Mouse (Mus musculus) neutrophil, adult 5-6 weeks (primary cell): ENCODE results near the gene Chaf1a. TPM values are rescaled to one million over a fixed set of nuclear protein-coding genes. Genes with fewer than 3 reads are reported as not detected.
A peak's percentile ranks its signal among the peaks of the same experiment; 100 is the strongest.
"Not testable (repeated sequence)": the region's sequence is repeated elsewhere in the genome, so short reads cannot be mapped to it uniquely, and the experiment has no call there.

ENCODE experiments used
- ATAC-seq: fragments of 151-379, 151-347 bp; 2 replicates; pipeline ENCODE4 v1.8.0; 2017; ENCODE audit warnings: mild to moderate bottlenecking, moderate TSS enrichment; ENCODE audit not compliant: insufficient number of reproducible peaks, poor library complexity, low FRiP score, severe bottlenecking; ENCODE audit errors: extremely low read depth
- total RNA-seq: library from RNA; stranded (forward); fragments of 200-1000 nt; gene quantifications from 2 replicates; pipeline ENCODE4 v1.2.3, GENCODE M21; 2017

Gene Chaf1a
- total RNA-seq, 1 experiment from 2014 or later = 1.4 TPM

- peak; percentile 19; the same call in 1 of the 2 replicates for ATAC-seq
Measured at GRCm38 (mm10) chr17:56074097-56074826, 34.0 kb downstream of the Chaf1a start.

DNA sequence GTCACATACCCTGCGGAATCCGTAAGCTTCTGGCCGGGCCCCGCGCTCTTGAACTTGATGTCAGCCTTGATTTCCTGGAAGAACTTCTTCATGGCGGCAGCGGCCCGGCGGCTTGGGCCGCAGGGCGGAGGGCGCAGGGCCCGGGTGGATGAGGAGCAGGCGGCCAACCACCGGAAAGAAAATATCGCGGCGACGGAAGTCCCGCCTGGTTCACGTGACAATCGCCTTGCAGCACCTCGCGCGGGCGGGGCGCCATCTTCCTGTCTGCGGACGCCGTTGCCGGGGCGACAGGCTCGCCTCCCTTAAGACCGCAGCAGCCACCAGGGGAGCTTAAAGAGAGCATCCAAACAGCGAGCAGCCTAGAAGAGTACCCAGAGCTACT is 34.6 kb downstream of the Chaf1a start, which contains the start of gene Ubxn6:
Ubxn6 (minus strand) TSS at position 202 of the 382 bp plus-strand sequence.
- ATAC-seq = peak; percentile 49

DNA sequence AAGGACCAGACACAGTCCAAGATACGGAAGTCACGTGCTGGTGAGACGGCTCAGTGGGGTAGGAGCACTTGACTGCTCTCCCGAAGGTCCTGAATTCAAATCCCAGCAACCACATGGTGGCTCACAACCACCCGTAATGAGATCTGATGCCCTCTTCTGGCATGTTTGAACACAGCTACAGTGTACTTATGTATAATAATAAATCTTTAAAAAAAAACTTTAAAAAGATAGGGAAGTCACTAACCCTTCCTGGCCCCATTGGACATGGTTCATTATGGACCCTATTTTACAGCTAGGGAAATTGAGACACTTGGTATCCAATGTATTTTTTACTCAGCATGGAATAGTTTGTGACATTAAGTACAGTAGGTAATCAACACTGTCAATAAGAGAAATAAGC is 37.3 kb downstream of the Chaf1a start:
- no peak for ATAC-seq

GRCm38 (mm10) chr17:56078361-56078760 is 38.1 kb downstream of the Chaf1a start:
- ATAC-seq = not testable (repeated sequence)

GRCm38 (mm10) chr17:56078880-56079795 is 38.9 kb downstream of the Chaf1a start, which contains the start of gene Hdgfl2:
Gene Hdgfl2 (plus strand): TSS chr17:56079634.
- ATAC-seq = peak; percentile 75

DNA sequence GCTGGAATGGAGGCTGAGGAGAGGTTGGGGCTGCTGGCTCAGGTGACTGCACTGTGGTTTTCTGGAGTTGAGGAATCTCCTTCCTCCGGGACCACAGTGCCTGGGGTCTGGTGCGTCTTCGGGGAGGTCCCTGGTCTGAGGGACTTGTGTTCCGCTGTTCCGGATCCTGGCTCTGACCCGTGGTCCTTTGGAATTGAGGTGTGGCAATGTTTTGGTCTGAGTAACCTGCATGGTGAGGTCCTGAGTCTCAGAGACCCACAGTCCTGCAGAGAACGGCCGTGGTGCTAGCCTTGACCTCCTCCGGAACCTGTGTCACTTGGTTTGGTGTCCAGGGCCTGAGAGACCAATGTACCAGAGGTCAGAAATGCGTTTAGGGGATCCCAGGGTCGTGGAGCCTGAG is 39.7 kb downstream of the Chaf1a start:
- no peak for ATAC-seq

DNA sequence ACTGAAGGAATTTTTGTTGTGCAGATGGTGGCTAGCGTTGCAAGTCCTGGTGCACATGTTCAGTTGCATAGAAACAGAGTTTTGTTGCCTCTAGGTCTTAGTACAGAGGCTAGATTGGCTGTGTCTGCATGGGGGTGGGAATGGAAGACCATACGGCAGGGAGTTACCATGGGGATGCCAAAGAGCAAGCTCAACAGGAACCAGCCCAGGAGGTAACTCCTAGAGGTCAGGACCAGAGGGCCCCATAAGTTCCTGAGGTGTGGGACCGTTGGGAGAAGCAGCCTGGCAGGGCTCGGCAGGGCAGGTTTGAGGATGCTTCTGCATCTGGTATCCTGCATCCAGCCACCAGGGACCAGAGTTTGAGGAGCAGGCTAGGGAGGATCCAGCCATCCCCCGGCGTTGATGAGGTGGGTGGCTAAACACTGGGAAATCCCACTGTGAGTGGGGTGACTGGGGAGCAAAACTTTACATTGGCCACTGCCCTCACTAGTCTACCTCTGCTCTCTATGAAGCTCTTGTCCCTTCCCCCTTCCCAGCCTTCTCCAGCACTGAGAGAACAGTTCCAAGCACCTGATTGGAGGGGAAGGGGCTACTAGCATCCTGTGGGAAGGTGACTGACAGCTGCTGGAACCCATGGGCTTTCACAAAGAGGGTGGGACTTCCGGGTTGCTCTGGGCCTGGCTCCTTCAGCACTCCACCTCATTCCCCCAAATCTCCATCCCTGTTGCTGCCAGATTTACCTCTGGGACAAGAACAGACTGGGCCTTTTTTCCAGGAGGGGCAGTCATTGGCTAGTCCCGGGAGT is 40.7 kb downstream of the Chaf1a start:
- ATAC-seq = no peak

- no peak for ATAC-seq
Measured at GRCm38 (mm10) chr17:56092312-56092711, 52.1 kb downstream of the Chaf1a start.

DNA sequence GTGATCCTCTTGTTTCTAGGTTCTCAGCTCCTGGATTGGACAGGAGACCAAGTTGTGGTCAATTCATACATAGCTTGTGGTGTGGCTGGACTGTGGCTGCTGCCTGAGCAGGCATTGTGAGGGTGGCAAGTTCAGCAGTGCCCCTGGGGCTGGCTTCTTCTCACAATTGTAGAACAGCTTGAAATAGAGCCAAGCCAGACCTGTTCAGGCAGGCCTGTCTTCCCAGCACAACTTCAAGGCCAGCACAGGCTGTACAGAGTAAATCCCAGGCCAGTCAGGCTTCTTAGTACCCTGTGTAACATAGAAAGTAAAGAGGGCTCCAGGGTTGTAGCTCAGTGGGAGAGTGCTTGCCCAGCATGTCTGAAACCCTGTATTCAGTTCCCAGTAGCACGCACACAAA is 52.6 kb downstream of the Chaf1a start:
- ATAC-seq = no peak

- ATAC-seq = no peak
Measured at GRCm38 (mm10) chr17:56096883-56097282, 56.6 kb downstream of the Chaf1a start.

GRCm38 (mm10) chr17:56098180-56098579 is 57.9 kb downstream of the Chaf1a start:
- ATAC-seq = no peak

- ATAC-seq = no peak
Measured at GRCm38 (mm10) chr17:56098711-56099572, 58.7 kb downstream of the Chaf1a start.

GRCm38 (mm10) chr17:56100811-56101210 is 60.6 kb downstream of the Chaf1a start:
- no peak for ATAC-seq

- ATAC-seq = no peak
Measured at GRCm38 (mm10) chr17:56102158-56102557, 61.9 kb downstream of the Chaf1a start.

DNA sequence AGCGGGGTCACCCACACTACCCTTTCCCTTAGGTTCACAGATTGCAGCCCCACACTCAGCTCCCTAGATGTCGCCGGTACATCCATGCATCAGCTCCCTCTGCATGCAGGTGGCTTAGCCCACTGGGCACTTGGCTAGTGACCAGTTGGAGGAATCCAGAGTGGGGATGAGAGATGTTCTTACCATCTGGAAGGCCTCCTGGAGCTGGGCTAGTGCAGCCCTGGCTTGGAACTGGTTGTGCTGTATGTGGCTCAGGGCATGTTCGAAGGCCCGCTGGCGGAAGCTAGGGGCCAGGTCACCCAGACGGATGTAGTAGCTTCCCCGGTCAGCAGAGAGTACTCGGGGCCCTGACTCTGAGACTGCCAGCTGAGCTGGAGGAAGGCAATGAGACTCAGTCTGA is 62.7 kb downstream of the Chaf1a start:
- no peak for ATAC-seq

DNA sequence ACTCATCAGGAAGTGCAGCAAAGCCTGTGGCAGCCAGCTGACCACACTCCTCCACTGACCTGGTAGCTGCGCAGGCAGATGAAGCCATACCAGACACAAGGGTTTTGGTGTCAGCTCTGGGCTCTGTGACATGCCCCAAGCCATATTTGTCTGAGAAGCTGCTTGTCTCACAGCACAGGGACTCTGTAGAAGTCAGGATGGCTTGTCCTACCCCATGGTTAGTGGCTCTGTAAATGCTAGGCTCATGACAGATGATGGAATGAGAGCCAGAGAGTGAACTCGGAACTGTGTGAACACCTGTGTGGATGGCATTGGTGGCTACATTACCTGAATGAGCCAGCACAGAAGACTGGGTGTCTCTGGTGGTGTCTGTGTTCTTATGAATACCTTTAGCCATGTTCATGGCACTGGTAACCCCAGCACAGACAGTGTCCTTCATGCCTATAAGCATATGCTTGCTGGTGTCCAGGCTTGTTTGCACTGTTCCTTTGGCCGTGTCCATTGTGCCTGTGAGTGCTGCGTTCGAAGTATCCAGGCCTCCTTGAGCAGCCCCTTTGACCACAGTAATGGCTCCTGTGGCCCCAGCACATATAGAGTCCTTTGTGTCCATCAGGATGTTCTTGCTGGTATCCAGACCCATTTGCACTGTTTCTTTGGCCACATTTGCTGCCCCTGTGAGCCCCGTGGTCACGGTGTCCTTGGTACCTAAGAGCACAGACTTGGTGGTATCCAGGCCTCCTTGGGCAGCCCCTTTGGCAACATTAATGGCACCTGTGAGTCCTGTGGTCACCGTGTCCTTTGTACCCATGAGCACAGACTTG is 63.4 kb downstream of the Chaf1a start:
- ATAC-seq = no peak

DNA sequence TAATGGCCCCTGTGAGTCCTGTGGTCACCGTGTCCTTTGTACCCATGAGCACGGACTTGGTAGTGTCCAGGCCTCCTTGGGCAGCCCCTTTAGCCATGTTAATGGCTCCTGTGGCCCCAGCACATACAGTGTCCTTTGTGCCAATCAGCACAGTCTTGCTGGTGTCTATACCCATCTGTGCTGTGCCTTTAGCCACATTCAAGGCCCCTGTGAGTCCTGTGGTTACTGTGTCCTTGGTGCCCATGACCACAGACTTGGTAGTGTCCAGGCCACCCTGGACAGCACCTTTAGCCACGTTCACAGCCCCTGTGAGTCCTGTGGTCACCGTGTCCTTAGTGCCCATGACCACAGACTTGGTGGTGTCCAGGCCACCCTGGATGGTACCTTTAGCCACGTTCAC is 64.6 kb downstream of the Chaf1a start:
- ATAC-seq = not testable (repeated sequence)
